Mouse (Mus musculus) adrenal gland, adult 2 months (tissue): Measurements from ENCODE around the gene Iscu. TPM values are rescaled to one million over a fixed set of nuclear protein-coding genes. Genes with fewer than 3 reads are reported as not detected.
A peak's percentile ranks its signal among the peaks of the same experiment; 100 is the strongest.

Experiments used
- DNase-seq: peaks from one replicate; pipeline ENCODE4 v3.0.0; 2021
- long read RNA-seq: library from polyadenylated mRNA; stranded (forward); transcript quantifications from one replicate; pipeline ENCODE4 v2.0.0, GENCODE M21; 2021
- polyA plus RNA-seq: library from polyadenylated mRNA; depleted of rRNA; stranded (reverse); fragments of >200 nt; gene quantifications from 2 replicates; pipeline ENCODE4 v1.2.3, GENCODE M21; 2012; rRNA removed
- total RNA-seq, 2 experiments: library from RNA; stranded (reverse); gene quantifications; 2 replicates each; pipeline ENCODE4 v1.2.3; 2021

Iscu gene
- total RNA-seq (100 to 1,000 TPM; 657 to 936 TPM), polyA plus RNA-seq (305 and 399 TPM in 2 replicates)
- long read RNA-seq, transcript Iscu-203 (5 exons, 1,116 nt): minor isoform, 10 of 643 reads
- long read RNA-seq, transcript Iscu-205 (5 exons, 489 nt): minor isoform, 19 of 643 reads
- long read RNA-seq, transcript Iscu-201 (5 exons, 957 nt): major isoform, 594 of 643 reads
- long read RNA-seq, partial matches to known transcripts: 6 of 643 reads
- long read RNA-seq, other reads (novel, unspliced or antisense): 11 of 643 reads

GRCm38 (mm10) chr5:113772450-113772895 is at the start of gene Iscu, which contains the start of gene Sart3:
Gene Iscu, plus strand, starts transcription at chr5:113772748.
Gene Sart3, minus strand, starts transcription at chr5:113772510.
- peak; percentile 97 for DNase-seq

GRCm38 (mm10) chr5:113723567-113724237 is 48.8 kb upstream of the Iscu start:
- DNase-seq: no peak

GRCm38 (mm10) chr5:113724446-113724845 is 48.1 kb upstream of the Iscu start, which contains the start of gene 1700069L16Rik:
Gene 1700069L16Rik, minus strand, starts transcription at chr5:113724772.
- DNase-seq: peak; percentile 72

- no peak for DNase-seq
Observed at GRCm38 (mm10) chr5:113725417-113725816, 47.1 kb upstream of the Iscu start.

- no peak for DNase-seq
Observed at GRCm38 (mm10) chr5:113726618-113727017, 45.9 kb upstream of the Iscu start.

- no peak for DNase-seq
Observed at GRCm38 (mm10) chr5:113727238-113727637, 45.3 kb upstream of the Iscu start.

GRCm38 (mm10) chr5:113728011-113728410 is 44.5 kb upstream of the Iscu start:
- no peak for DNase-seq

GRCm38 (mm10) chr5:113728691-113729090 is 43.9 kb upstream of the Iscu start:
- DNase-seq: no peak

- no peak for DNase-seq
Observed at GRCm38 (mm10) chr5:113730641-113731121, 41.9 kb upstream of the Iscu start.

GRCm38 (mm10) chr5:113731174-113731573 is 41.4 kb upstream of the Iscu start:
- DNase-seq: no peak

GRCm38 (mm10) chr5:113732182-113732581 is 40.4 kb upstream of the Iscu start:
- DNase-seq: no peak

- DNase-seq: no peak
Observed at GRCm38 (mm10) chr5:113734376-113734775, 38.2 kb upstream of the Iscu start.

- DNase-seq: no peak
Observed at GRCm38 (mm10) chr5:113735023-113735344, 37.6 kb upstream of the Iscu start.

- DNase-seq: peak; percentile 96
Observed at GRCm38 (mm10) chr5:113735345-113736112, 37.0 kb upstream of the Iscu start, which contains the start of gene Ficd. Gene Ficd, plus strand, starts transcription at chr5:113735803.

GRCm38 (mm10) chr5:113736113-113736502 is 36.4 kb upstream of the Iscu start:
- DNase-seq: no peak

GRCm38 (mm10) chr5:113736522-113737164 is 35.9 kb upstream of the Iscu start:
- DNase-seq: no peak

- DNase-seq: peak; percentile 44
Observed at GRCm38 (mm10) chr5:113737607-113738237, 34.8 kb upstream of the Iscu start.

GRCm38 (mm10) chr5:113747629-113748028 is 24.9 kb upstream of the Iscu start:
- no peak for DNase-seq

- DNase-seq: no peak
Observed at GRCm38 (mm10) chr5:113748556-113749331, 23.8 kb upstream of the Iscu start.

- DNase-seq: no peak
Observed at GRCm38 (mm10) chr5:113751521-113752157, 20.9 kb upstream of the Iscu start.
